Mouse (Mus musculus) layer of hippocampus, postnatal 14 days (tissue): ENCODE results near the gene 4933414I15Rik. TPM values are rescaled to one million over a fixed set of nuclear protein-coding genes. Genes with fewer than 3 reads are reported as not detected.

ENCODE experiments used
- DNase-seq, 2 experiments: peaks; one replicate each; pipeline ENCODE4 v3.0.0; 2021 to 2022; ENCODE audit warnings: low spot score in 2 of 2, mixed read lengths in 1 of 2
- long read RNA-seq, 2 experiments: library from polyadenylated mRNA; stranded (forward); transcript quantifications; one replicate each; pipeline ENCODE4 v2.0.0; 2021
- total RNA-seq, 2 experiments: library from RNA; stranded (reverse); gene quantifications; 2 replicates each; pipeline ENCODE4 v1.2.3; 2021

The 4933414I15Rik gene
- not detected for total RNA-seq
- long read RNA-seq, experiment 1 = 0 reads
- long read RNA-seq, experiment 2 = 0 reads

- DNase-seq = no peak
Measured at GRCm38 (mm10) chr11:50943506-50943905, at the start of gene 4933414I15Rik. Gene 4933414I15Rik, minus strand, starts transcription at chr11:50943765.

- DNase-seq = no peak
Measured at GRCm38 (mm10) chr11:50981667-50982066, 38.1 kb upstream of the 4933414I15Rik start, which contains the start of gene Olfr1377. Gene Olfr1377, plus strand, starts transcription at chr11:50981967.

DNA sequence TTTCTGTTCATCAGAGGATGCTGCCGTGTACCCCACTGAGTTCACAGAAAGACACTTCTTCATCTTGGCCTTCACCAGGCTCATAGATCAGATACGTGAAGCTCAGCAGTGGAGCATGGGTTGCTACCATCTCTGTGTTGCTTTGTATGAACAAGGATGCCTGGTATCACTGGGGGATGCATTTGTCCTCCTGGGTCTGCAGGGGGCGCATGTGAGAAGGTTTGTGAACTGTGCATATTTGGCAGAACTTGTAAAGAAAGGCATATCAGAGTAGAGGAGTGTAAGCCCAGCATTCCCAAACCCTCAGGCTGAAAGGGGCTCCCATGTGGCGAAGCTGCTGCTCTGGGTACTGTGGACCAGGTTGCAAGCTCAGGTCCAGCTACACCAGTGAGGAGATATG lies 33.7 kb upstream of the 4933414I15Rik start:
- no peak for DNase-seq

DNA sequence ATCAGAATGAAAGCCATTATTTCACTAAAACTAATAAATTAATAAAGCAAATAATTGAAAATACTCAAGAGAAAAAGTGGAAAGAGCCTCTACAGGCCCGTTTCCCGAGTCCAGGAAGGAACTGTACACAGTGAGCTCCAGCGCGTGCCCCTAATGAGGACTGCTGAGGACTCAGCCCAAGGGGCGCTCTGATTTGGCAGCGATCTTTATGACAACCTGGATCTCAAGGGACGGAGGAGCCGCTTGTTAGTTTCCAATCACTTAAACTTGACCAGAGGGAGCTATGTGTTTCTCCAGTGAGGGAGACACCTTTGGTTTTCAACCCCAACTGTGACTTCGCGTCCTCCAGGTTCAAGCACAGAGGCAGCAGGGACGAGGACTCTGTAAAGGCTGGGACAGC lies 22.7 kb upstream of the 4933414I15Rik start, which contains the start of gene Olfr1378:
Gene Olfr1378 (plus strand): TSS at position 301 of the 400 bp plus-strand sequence.
- DNase-seq = no peak

- DNase-seq = no peak
Measured at GRCm38 (mm10) chr11:50964886-50965285, 21.3 kb upstream of the 4933414I15Rik start.

DNA sequence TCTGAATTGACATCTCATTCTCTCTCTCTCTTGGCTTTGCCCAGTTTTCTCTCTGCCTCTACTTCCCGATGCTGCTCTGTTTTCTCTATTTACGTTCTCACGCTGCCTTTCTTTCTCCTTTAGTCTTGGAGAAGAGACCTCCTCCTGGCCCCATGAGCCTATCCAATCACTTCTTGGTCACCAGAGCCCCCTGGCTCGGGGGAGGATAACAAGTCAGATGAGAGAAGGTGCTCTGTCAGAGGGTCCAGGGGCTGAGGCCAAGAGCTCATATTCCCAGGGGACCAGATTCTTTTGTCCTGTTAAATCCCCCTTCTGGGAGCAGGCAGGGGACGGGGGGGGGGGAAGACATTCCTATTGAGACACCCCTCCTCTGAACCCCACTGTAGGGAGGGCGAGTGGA lies 10.1 kb upstream of the 4933414I15Rik start, which contains the start of gene Prop1:
Gene Prop1 (minus strand): TSS at position 101 of the 400 bp plus-strand sequence.
- no peak for DNase-seq

- DNase-seq = no peak
Measured at GRCm38 (mm10) chr11:50952290-50952689, 8.7 kb upstream of the 4933414I15Rik start.

- no peak for DNase-seq
Measured at GRCm38 (mm10) chr11:50942386-50942785, 1.2 kb downstream of the 4933414I15Rik start.

- DNase-seq = no peak
Measured at GRCm38 (mm10) chr11:50939621-50940366, 3.8 kb downstream of the 4933414I15Rik start.

- no peak for DNase-seq
Measured at GRCm38 (mm10) chr11:50938435-50938834, 5.1 kb downstream of the 4933414I15Rik start.

GRCm38 (mm10) chr11:50932040-50932439 lies 11.5 kb downstream of the 4933414I15Rik start:
- no peak for DNase-seq

DNA sequence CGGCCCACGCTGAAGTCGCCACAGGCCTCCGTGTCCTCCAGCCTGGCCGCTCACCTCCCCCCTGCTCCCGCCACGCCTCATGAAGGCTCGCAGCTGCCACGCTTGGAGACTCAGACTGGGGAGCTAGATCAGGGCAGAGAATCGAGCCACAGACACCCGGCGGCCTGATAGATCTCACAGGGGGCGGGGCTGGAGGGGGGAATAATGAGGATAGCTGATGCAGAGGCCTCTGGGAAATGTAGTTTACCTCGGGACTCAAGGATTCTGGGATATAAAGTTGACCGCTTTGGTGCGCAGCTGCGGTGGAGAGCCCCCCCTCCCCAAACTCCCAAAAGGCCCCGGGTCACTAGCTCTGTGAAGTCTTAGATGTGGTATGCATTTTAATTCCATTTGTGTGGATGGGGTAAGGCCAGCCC lies 12.1 kb downstream of the 4933414I15Rik start, which contains the start of gene Zfp354b:
Gene Zfp354b (minus strand): TSS at position 183 of the 416 bp plus-strand sequence.
- DNase-seq = peak; percentile 75 to 93

GRCm38 (mm10) chr11:50931021-50931420 lies 12.5 kb downstream of the 4933414I15Rik start:
- no peak for DNase-seq

- DNase-seq = peak in 1 of 2 experiments; percentile 18
Measured at GRCm38 (mm10) chr11:50930469-50931014, 13.0 kb downstream of the 4933414I15Rik start.

DNA sequence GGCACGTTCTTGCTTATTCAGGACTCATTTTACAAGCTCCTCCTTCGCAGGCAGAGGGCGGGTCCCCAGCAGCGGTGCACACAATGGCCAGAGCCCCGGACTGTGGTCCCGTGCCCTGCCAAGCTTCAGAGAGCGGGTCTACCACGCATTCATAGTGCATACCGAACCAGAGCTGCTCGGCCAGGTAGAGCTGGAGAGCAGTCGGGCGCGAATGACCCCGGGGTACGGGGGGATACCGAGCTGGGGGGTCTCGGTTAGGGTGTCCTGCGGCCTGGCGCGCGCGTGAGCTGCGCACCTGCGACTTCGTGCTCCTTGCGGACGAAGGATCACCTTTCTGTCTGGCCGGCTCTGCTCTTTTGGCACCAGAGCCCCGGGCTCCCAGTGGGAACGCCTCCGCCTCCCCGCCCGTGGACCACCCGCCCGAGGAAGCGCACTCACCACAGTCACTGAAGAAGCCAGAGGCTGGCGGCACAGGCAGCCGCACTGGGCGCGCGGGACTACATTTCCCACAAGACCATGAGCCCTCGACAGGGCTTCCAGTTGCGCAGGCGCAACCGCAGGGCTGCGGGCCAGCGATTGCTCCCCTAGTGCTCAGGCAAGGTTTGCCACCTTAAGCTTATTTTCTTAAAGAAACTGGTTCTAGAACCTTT lies 27.8 kb downstream of the 4933414I15Rik start, which contains the start of gene Zfp2:
Gene Zfp2 (minus strand): TSS at position 495 of the 650 bp plus-strand sequence.
- DNase-seq = peak; percentile 90 to 95

DNA sequence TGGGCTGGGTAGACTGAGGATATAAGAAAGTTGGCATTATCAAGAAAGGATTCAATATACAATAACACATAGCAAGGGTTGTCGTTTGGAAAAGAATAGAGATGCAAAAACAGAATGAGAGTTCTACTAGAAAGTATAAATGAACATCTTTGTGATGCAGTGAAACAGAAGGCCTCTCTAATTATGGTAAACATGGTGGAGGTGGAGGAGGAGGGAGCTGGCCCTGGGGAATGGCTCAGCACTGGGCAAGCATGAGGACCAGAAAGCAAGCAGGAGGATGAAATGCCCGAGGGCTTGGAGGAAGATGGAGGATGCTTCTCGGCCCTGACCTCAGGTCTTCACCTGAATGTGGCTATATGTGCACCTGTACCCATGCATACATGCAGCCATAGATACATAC lies 29.1 kb downstream of the 4933414I15Rik start:
- no peak for DNase-seq

DNA sequence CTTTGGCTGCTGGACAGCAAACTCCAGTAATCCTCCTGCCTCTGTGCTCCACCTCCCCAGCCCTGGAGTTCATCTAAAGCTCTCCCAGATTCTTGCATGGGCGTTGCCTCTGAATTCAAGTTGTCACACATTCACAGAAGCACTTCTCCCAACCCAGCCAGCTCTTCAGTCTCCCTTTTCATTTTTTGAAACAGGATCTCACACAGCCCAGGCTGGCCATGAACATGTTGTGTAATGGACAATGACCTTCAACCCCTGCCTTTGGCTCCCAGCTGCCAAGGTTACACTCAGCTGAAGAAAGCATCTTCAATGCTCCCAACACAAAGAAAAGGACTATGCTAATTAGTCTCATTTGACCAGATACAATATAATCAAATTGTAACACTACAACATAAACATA lies 30.3 kb downstream of the 4933414I15Rik start:
- no peak for DNase-seq

DNA sequence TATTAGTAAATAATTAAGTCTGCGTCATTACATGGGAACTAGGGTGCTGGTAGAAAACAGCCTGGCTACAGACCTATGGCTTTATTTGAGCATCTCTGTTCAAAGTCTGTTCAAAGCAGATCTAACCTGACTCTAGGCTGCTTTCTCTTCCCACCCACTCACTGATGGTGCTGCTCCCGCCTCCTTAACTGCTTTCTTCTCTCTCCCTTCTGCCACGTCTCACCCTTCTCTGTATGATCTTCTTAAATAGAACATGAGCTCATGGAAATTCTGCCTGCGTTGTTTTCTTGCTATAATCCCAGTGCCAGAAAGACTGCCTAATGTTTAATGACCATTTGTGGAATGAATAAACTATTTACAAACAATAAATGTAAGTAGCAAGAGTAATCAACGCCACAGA lies 35.4 kb downstream of the 4933414I15Rik start:
- DNase-seq = no peak

DNA sequence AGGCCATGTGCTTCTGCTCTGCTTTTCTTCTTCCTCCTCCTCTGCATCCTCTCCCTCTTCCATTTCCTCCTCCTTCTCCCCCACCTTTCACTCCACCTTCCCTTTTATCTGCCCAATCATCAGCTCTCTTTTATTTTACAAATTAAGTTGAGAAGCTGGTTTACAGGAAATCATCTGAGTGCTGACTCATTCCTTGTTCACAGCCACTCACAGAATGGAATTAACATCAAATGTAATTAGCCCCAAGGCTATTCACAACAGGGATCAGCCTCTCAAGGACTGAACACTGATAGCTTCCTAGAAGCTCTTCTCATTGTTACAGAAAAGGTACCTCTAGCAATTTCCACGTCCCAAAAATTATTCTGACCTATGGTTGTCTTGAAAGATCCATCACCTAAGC lies 46.2 kb downstream of the 4933414I15Rik start:
- DNase-seq = no peak

GRCm38 (mm10) chr11:50892441-50892840 lies 51.1 kb downstream of the 4933414I15Rik start:
- no peak for DNase-seq
